Mouse (Mus musculus) liver, embryonic 14.5 days (tissue): ENCODE data around the gene Igflr1. TPM values are rescaled to one million over a fixed set of nuclear protein-coding genes. Genes with fewer than 3 reads are reported as not detected.
A peak's percentile ranks its signal among the peaks of the same experiment; 100 is the strongest.

ENCODE experiments used
- ATAC-seq: fragments of 200-750 bp; cut with Nextera tagmentation; 2 replicates; pipeline ENCODE4 v1.8.0; 2017; ENCODE audit warnings: moderate number of reproducible peaks, mild to moderate bottlenecking, moderate library complexity; ENCODE audit not compliant: insufficient read depth
- DNase-seq, 3 experiments: peaks; one replicate each; pipeline ENCODE4 v3.0.0-alpha.2; 2012 to 2013; ENCODE audit warnings: low read depth in 3 of 3, low spot score in 3 of 3
- H3K27ac ChIP-seq: fragments of 300-500 bp; sonication (generic); 2 replicates; pipeline ENCODE4 v1.5.1; 2014; ENCODE audit warnings: moderate library complexity, mild to moderate bottlenecking, control low read depth, inconsistent platforms
- H3K27me3 ChIP-seq: fragments of 300-500 bp; sonication (generic); 2 replicates; pipeline ENCODE4 v1.6.1; 2014; ENCODE audit warnings: mild to moderate bottlenecking, low read length, moderate library complexity; ENCODE audit not compliant: control insufficient read depth, insufficient read depth
- H3K36me3 ChIP-seq: fragments of 300-500 bp; sonication (generic); replicated peaks from 2 replicates; pipeline ENCODE4 v1.6.1; 2014; ENCODE audit warnings: low read depth; ENCODE audit not compliant: control insufficient read depth, insufficient read depth
- H3K4me1 ChIP-seq, 2 experiments: fragments of 200-500 bp in 1 of 2; fragments of 300-500 bp in 1 of 2; sonication (generic) in 1 of 2; replicated peaks; 2 replicates each; pipeline ENCODE4 v1.6.1; 2012 to 2014; ENCODE audit warnings: antibody characterized with exemption in 1 of 2, inconsistent platforms in 1 of 2, low read length in 1 of 2; ENCODE audit not compliant: control insufficient read depth in 2 of 2, insufficient read depth in 2 of 2
- H3K4me2 ChIP-seq: fragments of 300-500 bp; sonication (generic); 2 replicates; pipeline ENCODE4 v1.6.1; 2014; ENCODE audit warnings: low read depth, mild to moderate bottlenecking, control low read depth, moderate library complexity
- H3K4me3 ChIP-seq, 2 experiments: fragments of 200-500 bp in 1 of 2; fragments of 300-500 bp in 1 of 2; sonication (generic) in 1 of 2; 2 replicates each; pipeline ENCODE4 v1.5.1; 2012 to 2014; ENCODE audit warnings: low read depth in 2 of 2, low read length in 2 of 2, mild to moderate bottlenecking in 2 of 2, control low read depth in 1 of 2, inconsistent platforms in 1 of 2, moderate library complexity in 1 of 2; ENCODE audit not compliant: insufficient read depth in 1 of 2
- H3K9ac ChIP-seq: fragments of 300-500 bp; sonication (generic); replicated peaks from 2 replicates; pipeline ENCODE4 v1.6.1; 2014; ENCODE audit warnings: mild to moderate bottlenecking, control low read depth, moderate library complexity
- H3K9me3 ChIP-seq: fragments of 300-500 bp; sonication (generic); 2 replicates; pipeline ENCODE4 v1.6.1; 2016; ENCODE audit warnings: low read length, mixed read lengths; ENCODE audit not compliant: control insufficient read depth
- CTCF ChIP-seq: IDR thresholded peaks from 2 replicates; pipeline ENCODE4 v1.5.1; 2016; ENCODE audit warnings: antibody characterized with exemption, low read depth, control low read depth
- EP300 ChIP-seq: IDR thresholded peaks from 2 replicates; pipeline ENCODE4 v1.6.1; 2016; ENCODE audit warnings: antibody characterized with exemption, low read depth
- WGBS: fragments of 180-500 bp; shearing (Covaris S2); extraction: QIAGEN DNeasy Blood & Tissue Kit; methylation state at CpG from one replicate; pipeline ENCODE4 v1.1.7; 2014; ENCODE audit not compliant: insufficient replicate concordance; 5-methylcytosine and 5-hydroxymethylcytosine counted together
- polyA plus RNA-seq, 2 experiments: library from polyadenylated mRNA; depleted of rRNA in 1 of 2; stranded (reverse) in 1 of 2; unstranded in 1 of 2; fragments of >200 nt; fragmentation: Nextera tagmentation in 1 of 2; extraction: Ambion mirVana in 1 of 2; gene quantifications; 2 replicates each; pipeline versions ENCODE4 v1.2.1 to v1.2.3; 2012 to 2014

Igflr1 gene
- polyA plus RNA-seq, 2 experiments = 1.2 to 1.5 TPM

DNA sequence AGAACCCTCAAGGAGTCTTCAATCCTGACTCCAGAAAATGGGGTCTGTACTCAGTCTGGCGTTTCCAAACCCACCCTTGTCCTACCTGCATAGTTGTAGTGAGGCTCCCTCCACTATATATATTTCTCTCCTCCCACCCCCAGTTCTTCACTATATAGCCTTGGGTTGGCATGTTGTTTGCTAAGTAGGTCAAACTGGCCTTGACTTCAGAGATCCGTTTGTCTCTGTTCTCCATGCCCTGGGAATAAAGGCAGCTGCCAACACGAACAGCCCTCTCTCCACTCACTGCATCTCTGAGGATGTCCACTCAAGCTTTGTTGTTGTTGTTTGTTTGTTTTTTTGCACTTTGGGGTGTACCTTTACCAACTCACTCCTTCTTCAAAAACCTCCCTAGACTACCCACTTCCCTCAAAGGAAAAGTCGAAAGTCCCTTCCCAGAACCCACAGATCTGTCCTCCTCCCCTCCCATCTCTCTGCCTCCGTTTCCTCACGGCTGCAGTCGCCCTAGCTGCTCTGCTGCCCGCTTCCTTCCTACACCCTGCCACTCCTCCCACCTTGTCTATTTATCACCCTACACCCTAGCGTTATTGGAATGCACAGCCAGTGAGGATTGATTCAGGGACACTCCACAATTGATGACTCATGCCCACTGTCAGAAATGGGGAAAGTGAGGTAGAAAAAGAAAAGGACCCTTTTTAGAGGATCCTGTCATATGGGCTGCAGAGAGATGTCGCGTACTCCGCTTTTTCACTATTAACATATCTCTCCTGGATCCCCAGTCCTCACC is 6.4 kb upstream of the Igflr1 start:
- DNase-seq (peak in 2 of 3 experiments; percentile 30 to 58), ATAC-seq (peak; percentile 42; the same call in 1 of the 2 replicates)
- peak overlapping the region; percentile 92 for H3K4me2 ChIP-seq
- H3K36me3 ChIP-seq = peaks cover 19% of the 10 kb centered on the region
- 8% methylated on average over 12 of the region's 12 CpGs for WGBS
- TF ChIP-seq EP300 (no peak), CTCF (peak; percentile 25; the same call in 1 of the 2 replicates)
- no peaks in the 10 kb centered on the region for H3K9me3 ChIP-seq
- peak overlapping the region; percentile 83 to 90 for H3K4me3 ChIP-seq
- H3K27ac ChIP-seq = peak overlapping the region; percentile 78
- no peaks in the 10 kb centered on the region for H3K27me3 ChIP-seq
- peaks cover 12 to 15% of the 10 kb centered on the region in 2 experiments for H3K4me1 ChIP-seq
- peak overlapping the region; percentile 77 for H3K9ac ChIP-seq

DNA sequence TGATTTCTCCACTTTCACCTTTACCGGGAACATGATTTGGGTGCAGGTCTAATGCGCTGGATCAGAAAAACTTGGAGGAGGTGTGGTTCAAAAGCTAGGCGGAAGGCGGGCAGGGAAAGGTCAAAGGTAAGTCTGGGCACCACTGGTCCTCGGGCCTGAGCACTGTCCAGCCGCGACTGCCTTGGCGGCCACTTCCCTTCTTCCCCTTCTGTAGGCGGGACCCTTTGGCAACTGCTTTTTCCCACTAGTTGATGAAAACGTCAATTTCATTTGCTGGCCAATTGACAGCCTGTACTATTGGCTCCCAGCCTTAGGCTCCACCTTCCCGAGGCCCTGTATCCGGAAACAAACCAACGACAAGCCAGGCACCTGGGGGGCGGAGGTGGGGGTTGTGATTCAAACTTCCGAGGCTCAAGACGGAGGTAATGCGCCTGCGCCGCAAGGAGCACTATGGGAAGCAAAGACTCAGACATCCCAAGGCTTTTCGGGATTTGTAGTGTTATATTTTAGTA is 5.7 kb upstream of the Igflr1 start, which contains the start of gene Lin37:
Gene Lin37 (minus strand): TSS at position 396 of the 512 bp plus-strand sequence.
- peak; percentile 92 to 93 (median 93) for DNase-seq
- peaks cover 12 to 17% of the 10 kb centered on the region in 2 experiments for H3K4me1 ChIP-seq
- ATAC-seq = peak; percentile 77
- peaks cover 19% of the 10 kb centered on the region for H3K36me3 ChIP-seq
- H3K9me3 ChIP-seq = no peaks in the 10 kb centered on the region
- H3K4me2 ChIP-seq = peak within 1 kb of the TSS; percentile 92
- H3K4me3 ChIP-seq = peak within 1 kb of the TSS; percentile 83 to 90
- H3K9ac ChIP-seq = peak within 1 kb of the TSS; percentile 77
- peak within 1 kb of the TSS; percentile 78 for H3K27ac ChIP-seq
- WGBS = under 1% methylated on average over 20 of the region's 20 CpGs
- no peaks in the 10 kb centered on the region for H3K27me3 ChIP-seq
- TF ChIP-seq EP300 (no peak), CTCF (no peak)

- no peak for ATAC-seq
- Histone ChIP-seq H3K27ac (peak overlapping the region; percentile 43), H3K4me3 (peak overlapping the region in 1 of 2 experiments; percentile 83; a peak in 2 of 4 replicates), H3K4me2 (peak overlapping the region; percentile 92), H3K36me3 (peaks cover 17% of the 10 kb centered on the region), H3K9me3 (no peaks in the 10 kb centered on the region), H3K27me3 (no peaks in the 10 kb centered on the region), H3K4me1 (peaks cover 12 to 17% of the 10 kb centered on the region in 2 experiments), H3K9ac (no peak overlapping the region; the same call in 1 of the 2 replicates)
- no peak for DNase-seq
- TF ChIP-seq EP300 (no peak), CTCF (no peak)
- 74% methylated on average over 2 of the region's 2 CpGs for WGBS
Observed at GRCm38 (mm10) chr7:30560296-30560695, 4.9 kb upstream of the Igflr1 start.

GRCm38 (mm10) chr7:30562526-30563116 is 2.6 kb upstream of the Igflr1 start:
- H3K9me3 ChIP-seq = no peaks in the 10 kb centered on the region
- no peak for ATAC-seq
- 0 out of 2 replicates have a peak, but pooled peaks cover 2% of the 10 kb centered on the region for H3K36me3 ChIP-seq
- peak in 1 of 3 experiments; percentile 19 for DNase-seq
- H3K4me3 ChIP-seq = peak overlapping the region; percentile 67 to 99
- peak overlapping the region; percentile 91 for H3K4me2 ChIP-seq
- H3K27me3 ChIP-seq = no peaks in the 10 kb centered on the region
- 0% methylated on average over 27 of the region's 27 CpGs for WGBS
- TF ChIP-seq CTCF = no peak
- no peak for TF ChIP-seq EP300
- H3K27ac ChIP-seq = peak overlapping the region; percentile 69
- peaks cover 12 to 17% of the 10 kb centered on the region in 2 experiments for H3K4me1 ChIP-seq
- peak overlapping the region; percentile 77 for H3K9ac ChIP-seq
